Mouse (Mus musculus) C2C12 (cell line): Measurements from ENCODE around the gene Kank4. TPM values are rescaled to one million over a fixed set of nuclear protein-coding genes. Genes with fewer than 3 reads are reported as not detected.

Source experiments
- H3K27me3 ChIP-seq: one replicate; pipeline ENCODE4 v1.6.1; 2011; ENCODE audit not compliant: control insufficient read depth, insufficient read depth, insufficient read length
- H3K36me3 ChIP-seq: one replicate; pipeline ENCODE4 v1.6.1; 2011; ENCODE audit not compliant: control insufficient read depth, insufficient read depth
- H3K4me3 ChIP-seq: one replicate; pipeline ENCODE4 v1.5.1; 2011; ENCODE audit warnings: mild to moderate bottlenecking, control low read depth; ENCODE audit not compliant: poor library complexity, insufficient read depth, severe bottlenecking
- H3K79me2 ChIP-seq: one replicate; pipeline ENCODE4 v1.6.1; 2011; ENCODE audit not compliant: control insufficient read depth, insufficient read depth
- H3K79me3 ChIP-seq: one replicate; pipeline ENCODE4 v1.6.1; 2011; ENCODE audit warnings: low read depth, control low read depth
- H3ac ChIP-seq: one replicate; pipeline ENCODE3; 2011; ENCODE audit warnings: low read depth; ENCODE audit not compliant: control insufficient read depth, insufficient read length
- CEBPB ChIP-seq: IDR thresholded peaks from one replicate; pipeline ENCODE4 v1.6.1; 2011; ENCODE audit warnings: low read depth, mild to moderate bottlenecking, control low read depth, moderate library complexity
- CTCF ChIP-seq: IDR thresholded peaks from one replicate; pipeline ENCODE4 v1.5.1; 2011; ENCODE audit not compliant: control insufficient read depth, insufficient read depth, insufficient read length
- FOSL1 ChIP-seq: IDR thresholded peaks from one replicate; pipeline ENCODE4 v1.8.0; 2011; ENCODE audit warnings: mild to moderate bottlenecking, low read length; ENCODE audit not compliant: poor library complexity, insufficient read depth, severe bottlenecking
- MAX ChIP-seq: IDR thresholded peaks from one replicate; pipeline ENCODE4 v1.6.1; 2011; ENCODE audit warnings: mild to moderate bottlenecking, control low read depth
- MYOD1 ChIP-seq: IDR thresholded peaks from one replicate; pipeline ENCODE4 v1.6.1; 2011; ENCODE audit warnings: low read depth; ENCODE audit not compliant: control insufficient read depth, insufficient read length
- MYOG ChIP-seq: IDR thresholded peaks from one replicate; pipeline ENCODE4 v1.6.1; 2011; ENCODE audit not compliant: control insufficient read depth, insufficient read length; ENCODE audit errors: extremely low read depth
- USF1 ChIP-seq: IDR thresholded peaks from one replicate; pipeline ENCODE4 v1.6.1; 2011; ENCODE audit warnings: low read depth, mild to moderate bottlenecking, control low read depth, moderate library complexity
- polyA plus RNA-seq: library from polyadenylated mRNA; unstranded; fragments of >200 nt; fragmentation: generic; extraction: Trizol; gene quantifications from one replicate; pipeline ENCODE4 v1.2.1, GENCODE M21; 2012; ENCODE audit warnings: missing spikeins

Kank4 gene
- polyA plus RNA-seq, 1 experiment: not detected

DNA sequence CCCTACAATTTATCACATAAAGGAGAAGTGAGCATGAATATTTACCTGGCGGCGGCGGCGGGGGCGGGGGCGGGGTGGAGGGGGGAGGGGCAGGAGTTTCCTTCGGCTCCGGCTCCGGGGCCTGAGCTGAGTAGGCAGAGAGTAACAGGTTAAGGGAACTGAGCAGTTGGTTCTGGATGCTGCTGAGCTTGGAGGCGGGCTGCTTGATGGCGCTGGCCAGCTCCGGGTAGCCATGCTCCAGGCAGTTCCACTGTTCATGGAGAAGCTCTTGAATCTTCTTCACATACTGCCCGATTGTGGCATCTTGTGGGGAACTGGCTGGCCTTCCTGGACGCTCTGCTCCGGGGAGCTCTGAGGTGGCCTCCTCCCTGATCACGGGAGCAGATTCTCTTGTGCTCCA is 39.1 kb downstream of the Kank4 start:
- Histone ChIP-seq H3ac (no peak overlapping the region), H3K4me3 (no peak overlapping the region)
- TF ChIP-seq CEBPB: no peak
- TF ChIP-seq MYOD1: no peak
- no peak for TF ChIP-seq MAX
- no peak for TF ChIP-seq FOSL1
- no peak for TF ChIP-seq USF1
- TF ChIP-seq CTCF: no peak
- TF ChIP-seq MYOG: no peak

DNA sequence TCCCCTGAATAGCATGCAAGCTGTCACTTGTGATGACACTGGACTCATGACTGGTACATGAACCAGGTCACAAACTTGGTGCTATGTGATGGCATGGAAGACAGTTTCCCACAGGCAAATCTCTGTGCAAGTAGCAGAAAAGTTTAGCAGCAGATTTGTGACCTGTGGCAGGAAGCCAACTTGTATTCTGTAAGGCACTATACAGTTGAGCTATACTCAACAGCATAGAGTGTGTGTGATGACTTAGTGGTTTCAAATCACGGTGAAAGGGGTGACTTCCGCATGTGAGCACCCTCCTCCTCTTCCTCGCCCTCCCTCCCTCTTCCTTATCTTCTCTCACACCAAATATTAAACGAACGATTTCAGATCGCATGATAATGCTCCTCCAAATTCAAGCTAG is 39.9 kb downstream of the Kank4 start:
- no peaks in the 10 kb centered on the region for H3K27me3 ChIP-seq
- H3K79me3 ChIP-seq: no peaks in the 10 kb centered on the region
- H3K36me3 ChIP-seq: no peaks in the 10 kb centered on the region
- no peaks in the 10 kb centered on the region for H3K79me2 ChIP-seq
- TF ChIP-seq USF1 (no peak), MYOG (no peak), CEBPB (no peak)
- no peak overlapping the region for H3K4me3 ChIP-seq
- no peak overlapping the region for H3ac ChIP-seq

More for the DNA sequence above, 39.1 kb downstream of the Kank4 start:
- Histone ChIP-seq H3K27me3 (no peaks in the 10 kb centered on the region), H3K36me3 (no peaks in the 10 kb centered on the region), H3K79me3 (no peaks in the 10 kb centered on the region), H3K79me2 (no peaks in the 10 kb centered on the region)

DNA sequence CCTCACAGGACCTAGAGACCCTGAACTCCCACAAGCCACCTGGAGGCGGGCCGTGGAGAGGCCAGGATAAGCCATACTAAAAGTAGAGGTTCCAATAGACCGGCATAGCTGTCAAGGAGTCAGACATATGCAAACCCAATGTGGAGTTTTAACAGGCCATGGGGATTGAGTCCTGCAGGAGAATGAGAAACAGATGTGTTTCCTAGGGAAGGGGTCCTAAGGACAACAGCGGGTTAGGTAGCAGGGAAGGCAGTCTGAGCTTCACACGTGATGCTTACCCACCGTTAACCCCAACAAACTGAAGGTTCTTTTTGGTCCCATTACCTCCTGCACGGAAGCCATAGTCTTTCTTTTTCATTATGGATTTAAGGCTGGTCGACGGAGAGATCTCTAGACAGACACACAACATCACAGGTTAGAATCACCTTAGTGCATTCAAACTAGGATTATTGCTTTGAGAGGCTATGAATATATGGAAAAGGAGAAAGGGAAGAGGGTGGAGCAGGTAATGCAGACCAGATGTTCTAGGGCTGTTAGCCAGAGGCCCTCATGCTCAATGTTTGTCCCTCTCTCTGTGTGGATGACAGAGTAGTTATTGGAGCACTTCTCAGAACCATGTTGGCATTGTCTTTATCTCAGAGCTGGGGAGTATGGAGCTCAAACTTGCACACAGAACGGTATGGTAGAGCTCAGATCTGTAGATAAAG is 40.5 kb downstream of the Kank4 start:
- no peak overlapping the region for H3K4me3 ChIP-seq
- no peaks in the 10 kb centered on the region for H3K79me2 ChIP-seq
- TF ChIP-seq CTCF (no peak), MAX (no peak), MYOD1 (no peak), CEBPB (no peak), MYOG (no peak), FOSL1 (no peak), USF1 (no peak)

DNA sequence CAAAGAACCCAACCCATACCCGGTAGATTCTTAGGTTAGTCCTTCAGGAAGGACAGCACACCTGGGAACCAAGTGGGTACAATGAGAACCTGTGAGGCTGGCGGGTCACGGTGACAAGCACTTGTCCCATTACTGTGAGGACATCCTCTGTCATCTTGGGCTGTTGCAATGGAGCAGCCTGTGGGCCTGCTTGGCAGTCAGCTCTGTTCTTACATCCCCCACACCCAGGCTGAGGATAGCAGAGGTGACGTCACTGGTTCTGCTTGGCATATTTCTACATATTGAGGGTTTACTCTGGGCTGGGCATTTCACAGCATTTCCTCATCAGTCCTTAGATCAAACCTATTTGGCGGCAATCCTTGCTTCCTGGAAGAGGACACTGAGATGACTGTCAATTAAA is 43.6 kb downstream of the Kank4 start:
- no peaks in the 10 kb centered on the region for H3K27me3 ChIP-seq

More for the DNA sequence above, 40.5 kb downstream of the Kank4 start:
- H3K27me3 ChIP-seq: no peaks in the 10 kb centered on the region
- H3ac ChIP-seq: no peak overlapping the region
- no peaks in the 10 kb centered on the region for H3K79me3 ChIP-seq
- no peaks in the 10 kb centered on the region for H3K36me3 ChIP-seq

DNA sequence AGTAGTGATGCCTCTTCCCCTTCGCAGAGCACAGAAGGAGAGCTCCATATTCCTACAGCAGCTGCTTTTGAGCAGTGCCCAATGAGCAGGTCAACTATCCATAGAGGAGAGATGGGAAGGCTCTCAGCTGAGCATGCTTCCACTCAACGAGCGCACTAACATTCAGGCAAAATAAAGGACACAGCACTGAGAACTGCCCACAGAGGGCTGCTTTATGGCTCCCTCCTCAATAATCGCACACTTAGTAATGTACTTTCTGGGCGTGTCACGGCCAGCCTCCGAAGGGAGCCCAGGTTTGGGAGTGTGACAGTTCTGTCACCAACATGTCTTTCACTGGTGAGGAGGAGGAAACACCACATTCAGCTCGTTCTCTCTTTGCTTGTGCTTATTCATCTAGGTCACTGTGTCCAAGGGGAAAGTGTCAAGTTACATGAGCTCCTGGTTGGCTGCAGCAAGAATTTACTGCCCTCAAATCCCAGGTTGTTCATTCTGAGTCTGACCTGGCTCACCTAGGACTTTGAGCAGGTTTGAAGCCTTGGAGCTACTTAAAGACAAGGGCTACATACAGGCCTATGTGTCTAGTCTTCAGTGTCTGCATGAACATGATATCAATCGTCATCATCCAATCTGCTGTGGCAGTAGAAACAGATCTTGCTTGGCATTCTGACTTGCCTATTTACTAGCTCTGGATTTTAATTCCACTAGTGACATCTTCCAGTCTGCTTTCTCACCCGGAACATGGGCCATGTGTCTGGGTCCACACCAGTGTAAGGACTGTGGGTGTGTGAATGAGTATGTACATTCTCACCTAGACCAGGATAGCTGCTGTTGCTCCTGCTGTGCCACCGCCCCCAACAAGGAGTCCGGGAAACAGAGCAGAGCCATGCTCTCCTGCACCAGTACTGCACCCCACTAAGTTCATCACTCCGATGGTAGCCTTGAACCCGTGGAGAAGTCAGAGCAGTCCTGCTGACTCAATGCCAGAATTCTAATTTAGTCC is 49.9 kb downstream of the Kank4 start:
- Histone ChIP-seq H3K4me3 (no peak overlapping the region), H3ac (no peak overlapping the region), H3K27me3 (no peaks in the 10 kb centered on the region), H3K36me3 (no peaks in the 10 kb centered on the region), H3K79me2 (no peaks in the 10 kb centered on the region), H3K79me3 (no peaks in the 10 kb centered on the region)
- TF ChIP-seq CTCF (no peak), CEBPB (no peak), MAX (no peak), USF1 (no peak), MYOD1 (no peak), FOSL1 (no peak), MYOG (no peak)

More for the DNA sequence above, 43.6 kb downstream of the Kank4 start:
- Histone ChIP-seq H3K4me3 (no peak overlapping the region), H3ac (no peak overlapping the region), H3K79me2 (no peaks in the 10 kb centered on the region), H3K79me3 (no peaks in the 10 kb centered on the region), H3K36me3 (no peaks in the 10 kb centered on the region)
- TF ChIP-seq CTCF: no peak
- TF ChIP-seq MYOD1: no peak
- TF ChIP-seq MAX: no peak
- TF ChIP-seq FOSL1: no peak
- TF ChIP-seq CEBPB: no peak
- no peak for TF ChIP-seq MYOG
- TF ChIP-seq USF1: no peak
